Mouse (Mus musculus) heart, postnatal 25 days (tissue): ENCODE measurements around the gene Otx2. TPM values are rescaled to one million over a fixed set of nuclear protein-coding genes. Genes with fewer than 3 reads are reported as not detected.

ENCODE experiments used
- total RNA-seq, 2 experiments: library from RNA; stranded (reverse); gene quantifications; 2 replicates each; pipeline ENCODE4 v1.2.3; 2021

Otx2 gene
- total RNA-seq, 2 experiments from 2014 or later = not detected

Other genes starting within 250 kb of the Otx2 start
- gene Tmem260, start 227.7 kb downstream of the Otx2 start, total RNA-seq = 10 to 100 TPM in 1 of 2 experiments, 1 to 10 TPM in 1; 8.4 to 10.3 TPM